Mouse (Mus musculus) thymus, postnatal 36 days (tissue): ENCODE data around the gene Gm4846.
"Not testable (repeated sequence)": the region's sequence is repeated elsewhere in the genome, so short reads cannot be mapped to it uniquely, and the experiment has no call there.

Source experiments
- DNase-seq, 2 experiments: peaks; one replicate each; pipeline ENCODE4 v3.0.0; 2022; ENCODE audit warnings: mixed read lengths in 2 of 2

Gm4846 gene

GRCm38 (mm10) chr1:166497488-166497887, at the start of gene Gm4846:
TSS of gene Gm4846 (minus strand) at chr1:166497588.
- not testable (repeated sequence) for DNase-seq

- DNase-seq: not testable (repeated sequence)
Observed at GRCm38 (mm10) chr1:166531521-166531920, 34.1 kb upstream of the Gm4846 start.

GRCm38 (mm10) chr1:166524709-166525108, 27.3 kb upstream of the Gm4846 start:
- not testable (repeated sequence) for DNase-seq

GRCm38 (mm10) chr1:166519626-166520025, 22.2 kb upstream of the Gm4846 start:
- not testable (repeated sequence) for DNase-seq

- no peak for DNase-seq
Observed at GRCm38 (mm10) chr1:166516556-166516955, 19.2 kb upstream of the Gm4846 start.

GRCm38 (mm10) chr1:166504206-166504605, 6.8 kb upstream of the Gm4846 start:
- not testable (repeated sequence) for DNase-seq

GRCm38 (mm10) chr1:166479503-166479902, 17.9 kb downstream of the Gm4846 start:
- DNase-seq: no peak

- DNase-seq: no peak
Observed at GRCm38 (mm10) chr1:166467172-166467571, 30.2 kb downstream of the Gm4846 start.

- no peak for DNase-seq
Observed at GRCm38 (mm10) chr1:166462544-166462943, 34.8 kb downstream of the Gm4846 start.

GRCm38 (mm10) chr1:166441992-166442391, 55.4 kb downstream of the Gm4846 start:
- DNase-seq: no peak

- DNase-seq: no peak
Observed at GRCm38 (mm10) chr1:166439426-166439825, 58.0 kb downstream of the Gm4846 start.
